Comparison of ENCODE assay signal across 18 mouse cellular contexts in the genomic region with DNA sequence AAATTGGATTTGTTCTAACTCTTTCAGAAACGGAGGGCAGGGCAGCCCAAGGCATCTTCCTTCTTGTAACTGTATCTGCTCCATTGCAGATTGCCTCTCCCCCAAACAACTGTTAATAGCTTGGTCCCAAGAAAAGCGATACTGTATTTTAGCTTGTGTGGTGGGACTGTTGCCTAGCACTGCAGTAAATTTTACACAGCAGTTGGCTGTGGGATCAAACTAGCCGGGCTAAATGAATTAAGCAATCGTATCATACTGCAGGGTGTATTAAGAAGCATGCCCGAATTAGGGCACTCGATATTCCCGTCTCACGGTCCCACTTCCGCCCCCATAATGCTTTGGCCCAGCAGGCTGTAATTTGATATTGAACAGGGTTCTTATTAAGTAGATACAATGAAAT.
DNase-seq lines count a peak whose midpoint lies in the region; ATAC-seq and TF ChIP-seq lines count a peak whose summit lies in the region.
"Had no signal": no experiment of that assay in that cellular context is flagged by ENCODE, and none has a peak within 500 bp of the region (broad histone marks: within the 10 kb centered on the region; RNA-seq: fewer than 3 reads in every experiment).

No protein-coding gene starts in this region.

- peak overlapping the region; percentile 45 for H3K4me2 ChIP-seq in limb, embryonic 14.5 days (replicated peaks; ENCODE audit: low read depth, low read length, severe bottlenecking)
- H3K4me2 ChIP-seq in midbrain, embryonic 11.5 days: no peak overlapping the region
- H3K4me2 ChIP-seq: heart, embryonic 15.5 days; midbrain, embryonic 12.5 days; neural tube, embryonic 12.5 days had no signal

- H3K9me3 ChIP-seq in limb, embryonic 14.5 days (ENCODE audit: control insufficient read depth, low read length): no peaks in the 10 kb centered on the region
- no peaks in the 10 kb centered on the region for H3K9me3 ChIP-seq in midbrain, embryonic 11.5 days (ENCODE audit: control insufficient read depth, low read length)
- H3K9me3 ChIP-seq: heart, embryonic 15.5 days; midbrain, embryonic 12.5 days; neural tube, embryonic 12.5 days had no signal

- intact Hi-C loops in heart, postnatal 36 days (cut with DNase I): no loop called here

- 15% methylated on average over 9 of the region's 9 CpGs for WGBS in limb, embryonic 14.5 days
- WGBS in midbrain, embryonic 11.5 days: 89% methylated on average over 9 of the region's 9 CpGs

- peaks cover 8% of the 10 kb centered on the region for H3K4me1 ChIP-seq in limb, embryonic 14.5 days (ENCODE audit: control insufficient read depth, insufficient read depth, low read length)
- H3K4me1 ChIP-seq in midbrain, embryonic 11.5 days (ENCODE audit: control insufficient read depth, insufficient read depth, low read length): no peaks in the 10 kb centered on the region
- H3K4me1 ChIP-seq: heart, embryonic 15.5 days; midbrain, embryonic 12.5 days; neural tube, embryonic 12.5 days had no signal

- DNase-seq in heart, adult 11 months: peak; percentile 81
- DNase-seq in heart, postnatal 36 days: no peak
- peak; percentile 20 for DNase-seq in MN1 (ENCODE audit: low spot score)
- peak; percentile 53 to 55 for DNase-seq in gastrocnemius, adult 8-10 months (ENCODE audit: low spot score in 2 of 2)
- DNase-seq in limb, embryonic 14.5 days (ENCODE audit: low spot score): peak; percentile 74
- no peak for DNase-seq in layer of hippocampus, adult 8-10 months (ENCODE audit: low spot score in 2 of 2)
- no peak for DNase-seq in frontal cortex, postnatal 36 days (ENCODE audit: low spot score in 2 of 2)
- DNase-seq in midbrain, embryonic 11.5 days (ENCODE audit: low spot score, missing footprints): no peak
- DNase-seq: B cell, adult 2 months; cerebellum, adult 9-10 months; layer of hippocampus, postnatal 36 days; right cerebral cortex, adult 18-20 months had no signal

- ATAC-seq in limb, embryonic 14.5 days (ENCODE audit: low FRiP score, low read depth): peak; percentile 91
- no peak for ATAC-seq in midbrain, embryonic 11.5 days (ENCODE audit: low FRiP score)
- ATAC-seq: activated CD4-positive, CD25-positive, alpha-beta regulatory T cell, adult 4 months; hindbrain, postnatal 0 days had no signal

- no peaks in the 10 kb centered on the region for H3K27me3 ChIP-seq in limb, embryonic 14.5 days (ENCODE audit: control insufficient read depth, insufficient read depth, low read length)
- no peaks in the 10 kb centered on the region for H3K27me3 ChIP-seq in midbrain, embryonic 11.5 days (ENCODE audit: control insufficient read depth, insufficient read depth, low read length)
- H3K27me3 ChIP-seq: heart, embryonic 15.5 days; midbrain, embryonic 12.5 days; neural tube, embryonic 12.5 days had no signal

- peak overlapping the region; percentile 39 for H3K9ac ChIP-seq in limb, embryonic 14.5 days (ENCODE audit: low read depth, low read length, severe bottlenecking)
- no peak overlapping the region for H3K9ac ChIP-seq in midbrain, embryonic 11.5 days (ENCODE audit: low read length)
- H3K9ac ChIP-seq: heart, embryonic 15.5 days; liver, embryonic 14.5 days; midbrain, embryonic 12.5 days; neural tube, embryonic 12.5 days had no signal

- peak overlapping the region; percentile 19; the same call in 1 of the 2 replicates for H3K4me3 ChIP-seq in limb, embryonic 14.5 days (replicated peaks; ENCODE audit: low read length)
- no peak overlapping the region for H3K4me3 ChIP-seq in midbrain, embryonic 11.5 days (ENCODE audit: low read depth, low read length)
- H3K4me3 ChIP-seq: heart, embryonic 15.5 days; midbrain, embryonic 12.5 days; neural tube, embryonic 12.5 days had no signal

- H3K27ac ChIP-seq in limb, embryonic 14.5 days (replicated peaks; ENCODE audit: low read depth, low read length): no peak overlapping the region
- no peak overlapping the region for H3K27ac ChIP-seq in midbrain, embryonic 11.5 days (ENCODE audit: low read depth, low read length)
- H3K27ac ChIP-seq: heart, embryonic 15.5 days; hindbrain, postnatal 0 days; liver, embryonic 14.5 days; midbrain, embryonic 12.5 days; neural tube, embryonic 12.5 days had no signal

- TF ChIP-seq POLR2A in limb, embryonic 14.5 days (IDR thresholded peaks at IDR 0.05; ENCODE audit: borderline replicate concordance, extremely low read depth, insufficient read depth, insufficient read length): no peak

- no peaks in the 10 kb centered on the region for H3K36me3 ChIP-seq in limb, embryonic 14.5 days (ENCODE audit: control insufficient read depth, insufficient read depth, low read length)
- no peaks in the 10 kb centered on the region for H3K36me3 ChIP-seq in midbrain, embryonic 11.5 days (ENCODE audit: control insufficient read depth, insufficient read depth, low read length)
- H3K36me3 ChIP-seq: heart, embryonic 15.5 days; midbrain, embryonic 12.5 days; neural tube, embryonic 12.5 days had no signal

Comparison
In these comparisons a context has a peak if more than half of its experiments do, and no peak if none do; other contexts are left out.
1. DNase-seq: peak in heart, adult 11 months (single experiment), MN1 (single experiment), gastrocnemius, adult 8-10 months (2 of 2) and limb, embryonic 14.5 days (single experiment); none in heart, postnatal 36 days (0 of 2), layer of hippocampus, adult 8-10 months (0 of 2), frontal cortex, postnatal 36 days (0 of 2) and midbrain, embryonic 11.5 days (single experiment).